Mouse (Mus musculus) heart, adult 18-20 months (tissue): ENCODE data around the gene Litaf. TPM values are rescaled to one million over a fixed set of nuclear protein-coding genes. Genes with fewer than 3 reads are reported as not detected.
"Not testable (repeated sequence)": the region's sequence is repeated elsewhere in the genome, so short reads cannot be mapped to it uniquely, and the experiment has no call there.

ENCODE experiments used
- DNase-seq, 2 experiments: peaks; one replicate each; pipeline ENCODE4 v3.0.0; 2021 to 2022; ENCODE audit warnings: mixed read lengths in 1 of 2
- total RNA-seq, 2 experiments: library from RNA; stranded (reverse); gene quantifications; 2 replicates each; pipeline ENCODE4 v1.2.3; 2021

The Litaf gene
- total RNA-seq, 2 experiments from 2014 or later, result 17.1 to 20.8 TPM

- DNase-seq, result no peak
Observed at GRCm38 (mm10) chr16:11022113-11022489, 43.9 kb downstream of the Litaf start.

- DNase-seq, result no peak
Observed at GRCm38 (mm10) chr16:11021403-11022112, 44.4 kb downstream of the Litaf start.

GRCm38 (mm10) chr16:11017807-11018595 is 48.0 kb downstream of the Litaf start:
- no peak for DNase-seq

GRCm38 (mm10) chr16:11016353-11016752 is 49.6 kb downstream of the Litaf start:
- DNase-seq, result no peak

- no peak for DNase-seq
Observed at GRCm38 (mm10) chr16:11014407-11014806, 51.5 kb downstream of the Litaf start.

- DNase-seq, result not testable (repeated sequence)
Observed at GRCm38 (mm10) chr16:11013464-11014147, 52.4 kb downstream of the Litaf start.

- DNase-seq, result peak; percentile 72 to 80
Observed at GRCm38 (mm10) chr16:11012571-11013463, 53.1 kb downstream of the Litaf start.

- DNase-seq, result no peak
Observed at GRCm38 (mm10) chr16:11011939-11012338, 54.0 kb downstream of the Litaf start.

- DNase-seq, result no peak
Observed at GRCm38 (mm10) chr16:11011206-11011605, 54.8 kb downstream of the Litaf start.

- DNase-seq, result no peak
Observed at GRCm38 (mm10) chr16:11010270-11010669, 55.7 kb downstream of the Litaf start.

- peak; percentile 90 to 97 for DNase-seq
Observed at GRCm38 (mm10) chr16:11008162-11008991, 57.6 kb downstream of the Litaf start.

GRCm38 (mm10) chr16:11006100-11006499 is 59.9 kb downstream of the Litaf start:
- peak in 1 of 2 experiments; percentile 74 for DNase-seq

GRCm38 (mm10) chr16:11001703-11002659 is 64.0 kb downstream of the Litaf start:
- DNase-seq, result peak in 1 of 2 experiments; percentile 46

GRCm38 (mm10) chr16:10999809-11000208 is 66.1 kb downstream of the Litaf start:
- peak in 1 of 2 experiments; percentile 37 for DNase-seq

GRCm38 (mm10) chr16:10998224-10998623 is 67.7 kb downstream of the Litaf start:
- DNase-seq, result no peak

GRCm38 (mm10) chr16:10996576-10996975 is 69.4 kb downstream of the Litaf start:
- DNase-seq, result no peak

- peak; percentile 96 to 98 for DNase-seq
Observed at GRCm38 (mm10) chr16:10993032-10993744, 72.8 kb downstream of the Litaf start.

- DNase-seq, result peak; percentile 78 to 82
Observed at GRCm38 (mm10) chr16:10992090-10993031, 73.6 kb downstream of the Litaf start.
